Mouse (Mus musculus) neural tube, embryonic 12.5 days (tissue): ENCODE measurements at regions not wholly inside any gene's neighbourhood (a gene's known extent, or its start where the extent isn't known, plus 50 kb on each side); places are given as distances from the start of the nearest gene placed in this dataset.
A peak's percentile ranks its signal among the peaks of the same experiment; 100 is the strongest.

Experiments
- ATAC-seq: fragments of 200-750 bp; cut with Nextera tagmentation; 2 replicates; pipeline ENCODE4 v1.8.0; 2017; ENCODE audit warnings: low read depth, mild to moderate bottlenecking, moderate TSS enrichment, moderate library complexity; ENCODE audit not compliant: low FRiP score
- H3K27ac ChIP-seq: fragments of 300-500 bp; sonication (generic); 2 replicates; pipeline ENCODE4 v1.5.1; 2016
- H3K27me3 ChIP-seq: fragments of 300-500 bp; sonication (generic); replicated peaks from 2 replicates; pipeline ENCODE4 v1.6.1; 2016; ENCODE audit warnings: mild to moderate bottlenecking
- H3K36me3 ChIP-seq: fragments of 300-500 bp; sonication (generic); 2 replicates; pipeline ENCODE4 v1.6.1; 2016; ENCODE audit warnings: mild to moderate bottlenecking
- H3K4me1 ChIP-seq: fragments of 300-500 bp; sonication (generic); 2 replicates; pipeline ENCODE4 v1.6.1; 2016
- H3K4me2 ChIP-seq: fragments of 300-500 bp; sonication (generic); replicated peaks from 2 replicates; pipeline ENCODE4 v1.6.1; 2016; ENCODE audit warnings: mild to moderate bottlenecking
- H3K4me3 ChIP-seq: fragments of 300-500 bp; sonication (generic); 2 replicates; pipeline ENCODE4 v1.5.1; 2016
- H3K9ac ChIP-seq: fragments of 300-500 bp; sonication (generic); 2 replicates; pipeline ENCODE4 v1.6.1; 2016; ENCODE audit warnings: mild to moderate bottlenecking
- H3K9me3 ChIP-seq: fragments of 300-500 bp; sonication (generic); 2 replicates; pipeline ENCODE4 v1.6.1; 2016; ENCODE audit warnings: mild to moderate bottlenecking
- WGBS: fragments of 180-500 bp; shearing (Covaris S2); methylation state at CpG from one replicate; pipeline ENCODE4 v1.1.7; 2016; 5-methylcytosine and 5-hydroxymethylcytosine counted together

DNA sequence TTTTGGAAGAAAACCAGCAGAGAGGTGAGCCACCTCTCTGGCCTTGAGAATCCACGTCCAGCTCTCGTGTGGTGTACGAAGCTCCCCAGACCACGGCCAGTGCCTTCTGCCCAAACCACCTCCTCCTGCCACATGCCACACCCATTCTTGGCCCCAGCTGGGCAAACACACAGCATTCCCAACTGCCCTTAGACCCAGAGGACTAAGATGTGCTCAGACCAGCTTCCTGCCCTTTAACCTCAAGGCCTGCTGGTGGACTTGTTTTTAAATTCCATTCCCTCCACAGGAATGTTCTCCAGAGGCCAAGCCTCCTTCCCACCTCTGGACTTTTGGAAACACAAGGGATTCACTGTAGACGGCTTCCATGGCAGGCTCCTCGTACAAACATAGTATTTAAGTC lies 82.5 kb upstream of the Tle3 start:
- no peak overlapping the region for H3K27ac ChIP-seq
- WGBS, result 68% methylated on average over 6 of the region's 6 CpGs
- H3K4me3 ChIP-seq, result no peak overlapping the region
- H3K4me2 ChIP-seq, result no peak overlapping the region
- peaks cover 9% of the 10 kb centered on the region for H3K4me1 ChIP-seq
- no peak for ATAC-seq
- peaks cover 4% of the 10 kb centered on the region; the same call in 1 of the 2 replicates for H3K27me3 ChIP-seq
- no peaks in the 10 kb centered on the region for H3K36me3 ChIP-seq
- peaks cover 6% of the 10 kb centered on the region; the same call in 1 of the 2 replicates for H3K9me3 ChIP-seq
- no peak overlapping the region for H3K9ac ChIP-seq

DNA sequence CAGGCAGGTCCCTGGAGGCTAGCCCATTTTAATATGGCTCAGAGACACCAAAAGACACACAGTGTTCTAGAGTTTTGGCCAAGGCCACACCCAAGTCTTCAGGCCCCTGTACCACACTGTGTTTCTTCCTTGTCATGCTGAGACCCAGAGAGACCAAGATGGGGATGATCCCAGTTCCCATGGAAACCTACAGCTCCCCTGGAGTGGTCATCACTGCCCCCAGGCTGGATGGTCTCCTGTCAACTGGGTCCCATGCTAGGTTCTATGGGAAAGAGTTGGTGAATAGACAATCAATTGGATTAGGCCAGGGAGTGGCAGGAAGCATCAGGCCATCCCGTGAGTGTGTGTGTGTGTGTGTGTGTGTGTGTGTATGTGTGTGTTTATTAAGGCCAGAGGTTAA lies 80.5 kb upstream of the Tle3 start:
- no peak overlapping the region for H3K9ac ChIP-seq
- H3K27me3 ChIP-seq, result peaks cover 4% of the 10 kb centered on the region; the same call in 1 of the 2 replicates
- WGBS, result 61% methylated on average over 1 of the region's 1 CpGs
- H3K4me3 ChIP-seq, result no peak overlapping the region
- no peaks in the 10 kb centered on the region for H3K9me3 ChIP-seq
- H3K36me3 ChIP-seq, result no peaks in the 10 kb centered on the region
- no peak overlapping the region for H3K27ac ChIP-seq
- H3K4me1 ChIP-seq, result peaks cover 9% of the 10 kb centered on the region
- ATAC-seq, result no peak
- H3K4me2 ChIP-seq, result no peak overlapping the region

DNA sequence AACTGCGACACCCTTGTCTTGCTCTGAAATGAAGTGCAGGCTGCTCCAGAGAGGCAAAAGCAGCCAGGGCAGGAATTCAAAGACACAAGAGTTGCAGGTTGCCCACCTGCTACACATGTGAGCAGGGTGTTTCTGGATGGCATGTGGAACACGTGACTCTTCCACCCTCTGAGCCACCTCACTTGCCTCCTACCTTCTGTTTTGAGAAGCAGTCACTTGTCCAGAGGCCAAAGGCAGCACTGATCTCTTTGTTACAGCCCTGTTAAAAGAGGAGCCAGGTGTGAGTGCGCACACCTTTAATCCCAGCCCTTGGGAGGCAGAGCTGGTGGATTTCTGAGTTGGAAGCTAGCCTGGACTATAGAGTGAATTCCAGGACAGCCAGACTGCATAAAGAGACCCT lies 79.7 kb upstream of the Tle3 start:
- no peak for ATAC-seq
- peaks cover 4% of the 10 kb centered on the region; the same call in 1 of the 2 replicates for H3K27me3 ChIP-seq
- no peaks in the 10 kb centered on the region for H3K9me3 ChIP-seq
- H3K9ac ChIP-seq, result no peak overlapping the region
- WGBS, result 76% methylated on average over 3 of the region's 3 CpGs
- H3K4me2 ChIP-seq, result no peak overlapping the region
- H3K4me1 ChIP-seq, result peaks cover 9% of the 10 kb centered on the region
- no peak overlapping the region for H3K4me3 ChIP-seq
- H3K27ac ChIP-seq, result no peak overlapping the region
- H3K36me3 ChIP-seq, result no peaks in the 10 kb centered on the region

DNA sequence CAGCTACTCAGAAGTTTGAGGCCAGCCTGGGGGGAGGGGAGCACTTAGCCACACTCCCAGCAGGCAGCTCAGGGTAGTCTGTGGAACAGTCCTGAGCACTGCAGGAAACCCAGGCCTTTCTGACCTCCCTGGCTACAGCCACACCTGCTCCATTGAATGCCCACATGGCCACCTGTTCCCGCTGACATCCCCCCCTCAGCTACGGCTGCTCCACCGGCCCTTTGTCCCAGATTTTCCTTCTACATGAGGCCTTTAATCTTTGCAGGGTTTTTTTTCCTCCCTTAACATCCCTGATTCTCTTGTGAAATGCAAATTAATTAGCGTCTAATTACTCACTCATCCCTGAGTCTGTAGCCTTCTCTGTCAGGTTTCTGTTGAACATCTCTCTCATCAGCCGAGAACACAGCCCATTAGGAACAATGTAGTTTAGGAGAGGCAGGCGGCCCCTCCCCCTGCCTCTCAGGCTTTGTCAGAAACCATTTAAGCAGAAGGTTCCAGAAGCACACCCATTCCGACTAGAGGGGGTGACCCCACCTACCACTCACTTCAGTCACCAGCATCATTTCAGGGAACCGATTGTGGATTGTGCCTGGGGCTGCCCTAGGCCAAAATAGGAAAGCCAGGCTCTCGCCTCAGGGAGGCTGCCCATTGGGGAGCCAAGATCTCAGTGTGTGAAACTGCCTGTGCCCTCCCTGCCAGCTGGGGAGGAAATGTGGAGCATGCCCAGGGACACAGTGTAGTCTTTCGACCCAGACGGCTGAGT lies 78.8 kb upstream of the Tle3 start:
- no peaks in the 10 kb centered on the region for H3K36me3 ChIP-seq
- no peaks in the 10 kb centered on the region for H3K9me3 ChIP-seq
- peaks cover 4% of the 10 kb centered on the region; the same call in 1 of the 2 replicates for H3K27me3 ChIP-seq
- H3K9ac ChIP-seq, result no peak overlapping the region
- H3K27ac ChIP-seq, result no peak overlapping the region
- H3K4me3 ChIP-seq, result no peak overlapping the region
- no peak for ATAC-seq
- peaks cover 9% of the 10 kb centered on the region for H3K4me1 ChIP-seq
- peak overlapping the region; percentile 16; the same call in 1 of the 2 replicates for H3K4me2 ChIP-seq
- 14% methylated on average over 11 of the region's 11 CpGs for WGBS

DNA sequence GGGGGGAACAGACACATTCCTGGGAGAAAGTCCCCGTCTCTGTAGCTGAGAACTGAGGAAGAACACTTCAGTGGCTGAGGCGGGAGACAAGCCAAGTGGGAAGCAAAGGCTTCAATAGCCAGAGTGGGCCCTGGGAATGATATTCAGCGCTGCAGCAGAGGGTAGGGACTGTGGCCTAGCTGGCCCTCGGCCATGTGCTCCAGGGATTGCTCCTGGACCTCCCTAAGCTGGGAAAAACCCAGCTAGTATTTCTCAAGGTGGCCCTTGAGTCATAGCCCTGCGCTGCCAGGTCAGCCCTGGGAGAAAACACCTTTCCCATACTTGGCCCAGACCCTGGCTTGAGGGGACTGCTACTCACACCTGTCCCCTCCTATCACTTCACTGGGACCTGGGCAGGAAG lies 77.2 kb upstream of the Tle3 start:
- H3K4me1 ChIP-seq, result peaks cover 9% of the 10 kb centered on the region
- H3K27ac ChIP-seq, result no peak overlapping the region
- H3K9me3 ChIP-seq, result no peaks in the 10 kb centered on the region
- no peak overlapping the region for H3K4me2 ChIP-seq
- WGBS, result 79% methylated on average over 5 of the region's 5 CpGs
- no peak for ATAC-seq
- no peak overlapping the region for H3K9ac ChIP-seq
- H3K36me3 ChIP-seq, result no peaks in the 10 kb centered on the region
- no peak overlapping the region for H3K4me3 ChIP-seq
- peaks cover 4% of the 10 kb centered on the region; the same call in 1 of the 2 replicates for H3K27me3 ChIP-seq

DNA sequence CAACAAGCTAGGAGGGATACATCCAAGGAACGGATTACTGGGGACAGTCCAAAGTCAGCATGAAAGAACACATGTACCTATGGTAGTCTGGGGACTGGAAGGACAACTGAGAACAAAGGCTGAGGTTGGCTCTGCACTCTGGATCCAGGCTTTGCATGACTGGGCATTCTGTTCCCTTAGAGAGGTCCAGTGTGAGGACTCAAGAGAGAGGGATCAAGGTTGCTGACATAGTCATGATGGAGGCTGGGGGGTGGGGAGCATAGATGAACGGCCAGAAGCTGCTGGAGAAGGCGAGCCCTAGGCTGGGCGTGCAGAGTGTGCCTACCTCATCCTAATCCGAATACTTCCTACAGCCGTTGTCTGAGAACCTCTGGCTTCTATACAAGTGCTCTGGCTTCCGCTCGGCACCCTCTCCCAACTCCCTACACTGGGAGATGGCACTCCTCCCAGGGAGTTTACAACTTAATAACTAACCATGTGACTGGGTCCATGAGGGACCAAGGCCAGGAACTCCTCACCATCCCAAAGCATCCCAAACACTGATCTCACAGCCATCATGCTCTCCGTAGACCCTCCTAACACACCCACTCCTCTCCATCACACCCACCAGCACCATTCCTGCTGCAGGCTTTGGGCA lies 75.7 kb upstream of the Tle3 start:
- H3K27me3 ChIP-seq, result peaks cover 1% of the 10 kb centered on the region; the same call in 1 of the 2 replicates
- no peaks in the 10 kb centered on the region for H3K9me3 ChIP-seq
- ATAC-seq, result no peak
- no peak overlapping the region for H3K4me2 ChIP-seq
- H3K4me3 ChIP-seq, result no peak overlapping the region
- H3K4me1 ChIP-seq, result peaks cover 9% of the 10 kb centered on the region
- H3K27ac ChIP-seq, result no peak overlapping the region
- H3K9ac ChIP-seq, result no peak overlapping the region
- 93% methylated on average over 9 of the region's 9 CpGs for WGBS
- H3K36me3 ChIP-seq, result no peaks in the 10 kb centered on the region

DNA sequence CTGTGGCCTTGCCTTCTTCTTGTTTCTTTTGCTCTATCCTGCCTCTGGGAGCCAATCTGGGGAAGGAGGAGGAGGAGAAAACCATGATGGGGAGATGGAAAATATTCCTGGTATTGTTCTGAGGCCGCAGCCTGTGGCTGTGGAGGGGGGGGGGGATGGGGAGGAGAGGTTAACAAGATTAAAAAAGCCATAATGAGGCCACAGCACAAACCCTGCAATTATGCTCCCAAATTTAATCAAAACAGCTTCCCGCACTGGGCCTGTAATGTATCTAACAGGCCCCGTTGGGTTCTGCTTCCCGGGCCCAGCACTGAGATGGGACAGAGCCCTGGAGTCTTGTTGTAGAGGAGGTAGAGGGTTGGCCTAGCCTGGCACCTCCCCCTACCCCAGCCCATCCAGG lies 74.8 kb upstream of the Tle3 start:
- no peaks in the 10 kb centered on the region for H3K36me3 ChIP-seq
- no peak overlapping the region for H3K4me3 ChIP-seq
- peaks cover 9% of the 10 kb centered on the region for H3K4me1 ChIP-seq
- 76% methylated on average over 4 of the region's 4 CpGs for whole genome bisulfite sequencing
- H3K9ac ChIP-seq, result no peak overlapping the region
- H3K27me3 ChIP-seq, result no peaks in the 10 kb centered on the region; the same call in 1 of the 2 replicates
- no peaks in the 10 kb centered on the region for H3K9me3 ChIP-seq
- ATAC-seq, result no peak
- H3K4me2 ChIP-seq, result no peak overlapping the region
- no peak overlapping the region for H3K27ac ChIP-seq

DNA sequence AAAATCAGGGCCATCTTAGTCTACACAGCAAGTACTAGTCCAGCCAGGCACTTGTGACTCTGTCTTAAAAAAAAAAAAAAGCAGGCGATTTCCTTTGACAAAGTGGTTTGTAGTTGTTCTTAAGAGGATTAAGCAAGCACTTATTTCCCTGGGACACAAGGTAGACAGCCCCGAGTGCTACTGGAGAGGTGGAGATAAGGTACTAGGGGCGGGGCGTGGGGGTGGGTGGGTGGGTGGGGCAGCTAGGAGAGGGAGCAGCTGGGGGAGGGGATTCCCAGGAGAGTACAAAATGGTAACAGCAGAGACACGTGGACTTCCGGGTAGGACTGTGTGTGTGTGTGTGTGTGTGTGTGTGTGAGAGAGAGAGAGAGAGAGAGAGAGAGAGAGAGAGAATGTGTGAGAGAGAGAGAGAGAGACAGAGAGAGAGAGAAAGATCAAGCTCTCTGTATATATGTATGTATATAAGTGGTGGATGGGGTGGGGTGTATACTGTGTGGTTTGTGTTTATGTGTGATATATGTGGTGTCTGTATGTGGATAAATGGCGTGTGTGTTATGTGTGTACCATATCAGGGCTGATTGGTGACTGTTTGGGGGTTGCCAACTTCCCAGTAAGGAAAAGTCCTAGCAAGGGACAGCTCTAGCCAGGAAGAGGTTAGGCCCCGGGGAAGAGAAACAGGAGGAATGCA lies 72.1 kb upstream of the Tle3 start:
- no peaks in the 10 kb centered on the region for H3K36me3 ChIP-seq
- H3K9me3 ChIP-seq, result no peaks in the 10 kb centered on the region
- no peak overlapping the region for H3K27ac ChIP-seq
- no peak overlapping the region for H3K4me3 ChIP-seq
- H3K4me1 ChIP-seq, result no peaks in the 10 kb centered on the region
- H3K27me3 ChIP-seq, result no peaks in the 10 kb centered on the region
- H3K9ac ChIP-seq, result no peak overlapping the region
- no peak for ATAC-seq
- 57% methylated on average over 8 of the region's 8 CpGs for WGBS
- no peak overlapping the region for H3K4me2 ChIP-seq

DNA sequence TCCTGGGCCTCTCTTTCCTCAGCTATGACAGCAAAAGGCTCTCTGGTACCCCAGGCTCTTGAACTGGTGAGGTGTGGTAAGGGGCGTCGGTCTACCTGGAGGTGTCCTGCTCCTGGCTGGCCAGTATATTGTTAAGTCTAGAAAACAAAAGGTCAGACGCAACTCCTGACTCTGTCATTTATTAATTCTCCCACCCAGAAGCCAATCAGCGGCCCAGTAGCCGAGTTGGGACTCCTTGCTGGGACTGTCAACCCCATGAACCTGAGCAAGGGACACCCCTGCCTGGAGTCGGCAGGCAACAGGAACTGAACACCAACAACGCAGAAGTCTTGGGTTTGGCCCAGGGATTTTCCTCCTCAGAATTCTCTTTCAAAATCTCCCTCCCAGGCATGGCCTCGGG lies 71.1 kb upstream of the Tle3 start:
- ATAC-seq, result no peak
- no peak overlapping the region for H3K4me3 ChIP-seq
- no peaks in the 10 kb centered on the region for H3K27me3 ChIP-seq
- no peak overlapping the region for H3K27ac ChIP-seq
- H3K9me3 ChIP-seq, result no peaks in the 10 kb centered on the region
- no peak overlapping the region for H3K9ac ChIP-seq
- no peaks in the 10 kb centered on the region for H3K4me1 ChIP-seq
- H3K4me2 ChIP-seq, result no peak overlapping the region
- H3K36me3 ChIP-seq, result no peaks in the 10 kb centered on the region
- WGBS, result 90% methylated on average over 8 of the region's 8 CpGs

DNA sequence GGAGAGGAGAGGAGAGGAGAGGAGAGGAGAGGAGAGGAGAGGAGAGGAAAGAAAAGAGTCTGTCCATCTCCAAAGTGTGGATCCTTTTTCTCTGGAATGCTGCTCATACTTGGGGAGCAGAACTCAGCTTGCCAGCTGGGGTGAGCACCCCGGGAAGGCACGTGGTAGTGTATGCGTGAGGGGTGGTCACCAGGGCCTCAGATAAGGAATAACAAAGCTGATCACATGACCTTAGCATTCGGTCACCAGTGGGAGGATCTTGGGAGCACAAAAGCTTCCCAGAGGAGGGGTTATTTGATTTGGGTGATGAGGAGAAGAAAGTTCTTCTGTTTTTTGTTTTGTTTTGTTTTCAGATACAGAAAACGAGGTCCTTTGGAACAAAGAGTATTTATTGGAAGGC lies 69.4 kb upstream of the Tle3 start:
- H3K9me3 ChIP-seq, result no peaks in the 10 kb centered on the region
- H3K27me3 ChIP-seq, result no peaks in the 10 kb centered on the region
- H3K4me1 ChIP-seq, result no peaks in the 10 kb centered on the region
- no peaks in the 10 kb centered on the region for H3K36me3 ChIP-seq
- H3K4me2 ChIP-seq, result no peak overlapping the region
- H3K27ac ChIP-seq, result no peak overlapping the region
- ATAC-seq, result no peak
- WGBS, result 19% methylated on average over 5 of the region's 5 CpGs
- no peak overlapping the region for H3K9ac ChIP-seq
- no peak overlapping the region for H3K4me3 ChIP-seq

DNA sequence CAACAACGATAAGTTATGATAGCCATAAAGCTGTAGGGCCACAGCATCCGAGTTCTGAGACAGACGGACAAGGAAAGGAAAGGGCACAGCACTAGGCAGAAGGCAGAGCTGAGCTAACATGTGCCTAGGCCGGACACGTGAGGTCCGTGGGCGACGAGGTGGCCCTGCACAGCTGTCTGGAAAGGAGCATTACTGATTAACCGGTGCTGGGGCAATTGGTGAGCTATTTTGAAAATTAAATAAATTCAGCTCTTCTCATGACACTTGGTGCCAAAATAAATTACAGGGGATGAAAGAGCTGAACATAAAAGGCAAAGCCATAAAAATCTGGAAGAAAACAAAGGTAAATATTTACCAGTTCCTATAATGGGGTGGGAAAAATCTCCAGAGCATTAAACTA lies 65.9 kb upstream of the Tle3 start:
- peaks cover 5% of the 10 kb centered on the region; the same call in 1 of the 2 replicates for H3K4me1 ChIP-seq
- no peak overlapping the region for H3K9ac ChIP-seq
- 0 out of 2 replicates have a peak, but pooled peaks cover 4% of the 10 kb centered on the region for H3K27me3 ChIP-seq
- H3K4me3 ChIP-seq, result no peak overlapping the region
- H3K27ac ChIP-seq, result no peak overlapping the region
- H3K36me3 ChIP-seq, result no peaks in the 10 kb centered on the region
- no peak for ATAC-seq
- H3K4me2 ChIP-seq, result no peak overlapping the region
- 68% methylated on average over 9 of the region's 9 CpGs for WGBS
- H3K9me3 ChIP-seq, result no peaks in the 10 kb centered on the region

DNA sequence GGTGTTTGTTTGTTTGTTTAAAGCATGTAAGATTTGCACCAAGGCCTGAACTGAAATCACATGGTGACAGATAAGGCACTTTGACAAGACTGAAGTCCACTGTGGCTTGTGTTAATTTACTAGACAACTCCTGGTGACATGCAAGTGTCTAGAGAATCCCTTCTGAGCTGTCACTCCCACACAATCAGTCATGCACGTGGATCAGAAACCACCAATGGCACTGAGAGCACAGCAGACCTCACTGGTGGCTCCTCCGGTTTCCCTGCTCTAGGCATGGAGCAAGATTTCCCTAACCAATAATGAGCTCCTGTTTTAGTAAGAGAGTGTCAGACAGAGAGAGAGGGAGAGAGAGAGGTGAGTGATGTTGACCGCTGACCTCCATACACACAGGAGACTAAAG lies 63.1 kb upstream of the Tle3 start:
- no peak overlapping the region for H3K27ac ChIP-seq
- no peaks in the 10 kb centered on the region for H3K36me3 ChIP-seq
- no peak overlapping the region for H3K9ac ChIP-seq
- H3K9me3 ChIP-seq, result no peaks in the 10 kb centered on the region
- H3K4me1 ChIP-seq, result peaks cover 20% of the 10 kb centered on the region
- H3K4me3 ChIP-seq, result no peak overlapping the region
- no peak overlapping the region for H3K4me2 ChIP-seq
- no peak for ATAC-seq
- 54% methylated on average over 3 of the region's 3 CpGs for WGBS
- 0 out of 2 replicates have a peak, but pooled peaks cover 8% of the 10 kb centered on the region for H3K27me3 ChIP-seq
